Mouse (Mus musculus) CH12.LX (cell line): ENCODE data around the gene Fancm.

Source experiments
- CTCF ChIP-seq, 2 experiments: IDR thresholded peaks in 1 of 2; conservative IDR thresholded peaks in 1 of 2; 2 replicates each; pipeline ENCODE4 v1.5.1; 2011 to 2012; ENCODE audit warnings: low read depth in 2 of 2, low read length in 2 of 2, improper control_type of control experiment in 1 of 2, inconsistent platforms in 1 of 2, mild to moderate bottlenecking in 1 of 2, moderate library complexity in 1 of 2
- JUND ChIP-seq: conservative IDR thresholded peaks from 2 replicates; pipeline ENCODE4 v1.6.1; 2011; ENCODE audit warnings: low read depth, low read length, improper control_type of control experiment
- KAT2A ChIP-seq: IDR thresholded peaks from 2 replicates; pipeline ENCODE4 v1.6.1; 2012; ENCODE audit warnings: low read length, improper control_type of control experiment, inconsistent platforms; ENCODE audit not compliant: insufficient replicate concordance
- ZNF384 ChIP-seq: IDR thresholded peaks from 2 replicates; pipeline ENCODE4 v1.6.1; 2012; ENCODE audit warnings: low read depth, low read length, improper control_type of control experiment, inconsistent platforms

GRCm38 (mm10) chr12:65113925-65114324 lies 38.5 kb downstream of the Fancm start:
- TF ChIP-seq CTCF (conservative IDR thresholded peaks at IDR 0.05 in 1 of 2, IDR thresholded peaks at IDR 0.05 in 1 of 2; ENCODE audit: low read depth in 2 of 2, low read length in 2 of 2) (no peak), JUND (no peak), ZNF384 (no peak), KAT2A (no peak)
